Mouse (Mus musculus): ENCODE measurements at regions not wholly inside any gene's neighbourhood (a gene's known extent, or its start where the extent isn't known, plus 50 kb on each side); places are given as distances from the start of the nearest gene placed in this dataset.
A peak's percentile ranks its signal among the peaks of the same experiment; 100 is the strongest.

DNA sequence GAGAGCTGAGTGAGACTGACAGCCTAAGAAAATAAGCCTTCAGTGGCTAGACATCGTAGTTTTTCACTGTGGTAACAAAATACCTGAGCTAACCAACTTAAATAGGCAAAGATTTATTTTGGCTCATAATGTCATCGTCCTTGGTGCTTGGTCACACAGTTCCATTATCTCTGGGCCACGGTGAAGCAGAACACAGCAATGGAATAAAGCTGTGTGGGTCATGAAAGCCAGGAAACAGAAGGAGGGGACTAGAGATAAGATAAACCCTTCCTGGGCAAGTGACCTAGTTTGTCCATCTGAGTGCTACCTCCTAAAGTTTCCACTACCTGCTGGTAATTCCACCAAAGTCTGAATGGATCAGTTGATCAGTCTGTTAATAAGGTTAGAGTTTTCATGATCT is 134.8 kb upstream of the Gm5129 start:
- DNase-seq = no peak

DNA sequence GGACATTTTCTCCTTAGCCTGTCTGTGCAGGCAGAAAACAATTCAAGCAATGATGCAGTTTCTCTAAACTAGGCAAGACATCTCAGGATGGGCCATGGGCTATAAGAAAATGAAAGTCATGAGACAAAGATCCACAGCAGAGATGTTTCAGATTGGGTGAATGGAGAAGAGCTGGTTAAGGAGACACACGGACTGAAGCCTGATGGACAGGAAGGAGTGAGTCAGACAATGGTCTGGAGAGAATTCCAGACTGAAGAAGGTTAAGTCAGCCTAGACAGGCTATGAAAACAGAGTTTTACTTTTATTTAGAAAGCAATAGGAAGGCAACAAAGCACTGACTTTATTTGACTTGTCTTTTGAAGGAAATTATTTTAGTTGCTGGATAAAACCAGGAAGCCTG is 137.5 kb upstream of the Il6 start:
- DNase-seq = no peak

DNA sequence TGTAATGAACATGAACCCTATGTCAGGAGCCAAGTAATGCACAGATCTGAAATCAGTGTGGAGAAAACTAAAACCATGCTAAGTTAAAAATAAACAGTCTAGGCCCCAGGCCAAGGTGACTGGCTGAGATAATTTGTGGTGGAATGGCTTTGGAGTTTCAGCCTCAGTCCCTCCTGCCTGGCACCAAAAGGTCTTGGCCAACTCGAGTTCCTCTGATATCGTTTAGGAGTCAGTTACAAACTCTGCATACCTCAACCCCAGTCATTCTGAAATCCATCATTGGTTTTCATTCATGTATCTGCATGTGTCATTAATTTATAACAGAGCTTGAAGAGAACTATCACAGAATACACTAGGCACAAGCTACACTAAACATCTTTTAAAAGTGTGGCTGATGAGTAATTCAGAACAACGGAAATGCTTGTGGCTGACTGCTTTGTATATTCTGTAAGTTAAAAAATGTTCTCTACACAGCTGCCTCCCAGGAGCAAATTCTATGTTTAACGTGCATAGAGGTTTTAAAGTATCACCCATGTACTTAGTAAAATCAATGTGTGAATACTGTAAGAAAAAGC is 125.6 kb upstream of the Il6 start:
- DNase-seq = no peak

DNA sequence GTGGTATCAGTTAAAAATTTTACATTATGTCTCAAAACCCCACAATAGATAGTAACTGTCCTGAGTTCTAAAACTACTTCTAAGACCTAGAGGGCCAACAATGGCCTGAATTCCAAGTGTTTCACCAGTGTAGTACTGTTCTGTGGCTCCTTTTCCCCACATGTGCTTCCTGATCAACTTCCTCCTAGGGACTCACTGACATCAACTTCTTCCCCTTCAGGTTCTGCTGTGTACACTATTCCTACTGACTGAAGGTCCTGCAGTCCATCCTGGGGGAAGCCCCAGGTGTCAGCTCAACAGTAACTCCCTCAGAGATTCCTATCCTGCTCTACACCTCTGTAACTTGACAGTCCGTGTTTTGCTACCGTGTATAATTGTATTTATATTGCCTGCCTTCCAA is 120.6 kb upstream of the Il6 start:
- DNase-seq = no peak

DNA sequence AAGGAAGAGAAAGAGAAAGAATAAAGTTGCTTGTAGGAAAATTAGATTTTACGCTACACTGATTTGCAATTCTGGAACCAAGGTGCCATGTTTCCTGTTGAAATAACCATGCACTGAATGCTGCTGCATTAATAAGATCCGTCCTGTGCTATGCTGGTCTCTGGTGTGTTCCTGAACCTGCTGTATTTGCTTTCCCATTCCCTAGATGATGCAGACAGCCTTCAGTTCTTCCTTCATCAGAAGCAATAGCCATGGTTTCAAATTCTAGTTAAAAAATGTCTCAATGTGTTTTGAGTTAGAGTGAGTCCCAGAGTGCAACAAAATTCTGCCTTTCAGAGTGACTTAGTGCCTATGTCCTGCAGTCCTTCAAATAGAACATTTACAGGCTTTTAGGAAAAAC is 120.1 kb upstream of the Il6 start:
- DNase-seq = no peak

DNA sequence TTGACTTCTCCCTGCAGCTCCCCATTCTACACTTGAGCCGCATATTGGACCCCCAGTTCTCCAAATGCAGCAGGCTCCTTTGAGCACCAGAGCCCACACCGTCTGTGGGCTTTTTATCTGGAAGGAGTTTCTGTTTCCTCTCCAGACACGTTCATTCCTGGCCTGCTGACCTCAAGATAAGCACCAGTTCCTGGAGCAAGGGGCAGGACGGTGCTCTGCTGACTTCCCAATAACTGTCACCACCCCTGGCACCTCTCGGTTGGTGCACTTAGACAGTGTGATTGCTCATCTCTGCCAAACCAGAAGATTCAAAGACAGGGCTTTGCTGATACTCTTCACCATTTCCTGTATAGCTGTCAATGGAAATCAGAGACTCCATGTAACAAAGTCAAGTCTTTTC is 119.1 kb upstream of the Il6 start:
- peak; percentile 5 for DNase-seq

DNA sequence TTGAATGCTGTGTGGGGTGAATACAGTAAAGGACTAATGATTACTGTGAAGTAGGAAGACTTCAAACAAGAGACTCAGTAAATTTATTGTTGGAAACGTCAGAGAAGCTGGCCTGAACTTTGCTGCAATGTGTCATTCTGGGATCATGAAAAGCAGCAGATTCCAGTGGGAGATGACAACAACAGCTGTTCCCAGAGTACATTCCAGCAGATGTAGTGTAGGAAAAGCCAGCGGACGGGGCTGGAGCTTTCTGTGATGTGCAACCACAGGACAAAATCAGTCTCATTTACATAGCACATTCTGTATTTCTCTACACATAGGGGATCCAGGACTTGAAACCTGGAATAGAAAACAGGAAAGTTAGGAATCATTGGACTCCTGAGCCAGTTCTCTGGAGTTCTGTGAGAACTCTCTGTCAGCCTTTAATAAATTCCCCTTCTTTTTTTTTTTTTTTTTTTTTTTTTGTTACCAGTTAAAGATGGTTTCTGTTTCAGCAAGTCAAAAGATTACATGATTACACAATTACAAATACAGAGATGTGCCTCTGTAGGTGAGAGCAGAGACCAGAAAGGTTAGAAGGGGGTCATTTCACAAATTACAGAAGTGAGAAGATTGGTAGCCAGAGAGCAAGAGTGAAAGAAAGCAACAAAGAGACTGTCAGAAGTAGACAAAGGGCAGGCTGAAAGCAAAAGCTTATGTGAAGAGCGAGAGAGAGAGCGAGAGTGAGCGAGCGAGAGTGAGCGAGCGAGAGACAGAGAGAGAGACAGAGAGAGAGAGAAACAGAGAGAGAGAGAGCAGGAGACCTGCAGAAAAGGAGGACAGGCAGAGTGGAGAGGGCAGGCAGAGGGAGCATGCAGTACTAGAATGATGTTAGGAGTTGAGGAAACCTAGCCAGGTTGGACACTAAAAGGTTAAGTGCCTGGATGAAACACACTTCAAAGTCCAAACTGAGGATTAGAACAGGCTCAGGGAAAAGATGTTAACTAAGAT is 118.0 kb upstream of the Il6 start:
- peak; percentile 27 for DNase-seq

DNA sequence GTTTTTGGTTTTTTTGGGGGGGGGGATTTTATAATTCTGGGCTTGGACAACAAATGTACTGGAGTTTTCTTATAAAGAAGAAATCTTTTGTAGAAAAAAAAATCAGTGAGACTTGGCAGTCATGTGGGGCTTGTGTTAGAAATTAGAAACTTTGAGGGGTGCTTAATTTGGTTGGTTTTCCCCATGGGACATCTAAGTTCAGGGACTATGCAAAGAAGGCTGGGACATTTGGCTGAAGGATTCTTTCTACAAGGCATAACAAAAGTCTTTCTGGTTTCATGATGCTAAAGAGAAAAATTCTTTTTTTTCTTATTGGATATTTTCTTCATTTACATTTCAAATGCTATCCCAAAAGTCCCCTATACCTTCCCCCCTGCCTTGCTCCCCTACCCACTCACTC is 115.3 kb upstream of the Il6 start:
- no peak for DNase-seq

DNA sequence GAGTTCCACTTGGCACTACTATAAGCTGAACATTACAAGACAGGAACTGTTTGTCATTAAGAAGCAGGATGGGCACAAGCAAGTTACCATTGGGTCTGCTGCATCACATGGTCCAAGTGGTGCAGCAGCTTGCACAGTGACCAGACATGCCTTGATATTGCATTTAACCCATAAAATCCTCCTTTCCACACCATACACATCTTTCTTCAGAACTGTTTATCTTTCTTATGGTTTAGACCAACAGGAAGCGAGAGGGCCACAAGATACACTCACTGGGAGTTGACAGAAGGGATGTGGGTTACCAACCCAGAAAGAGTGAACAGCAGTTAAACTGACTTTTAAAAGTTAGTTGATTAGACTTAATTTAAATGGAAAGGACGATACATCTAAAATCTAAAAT is 111.2 kb upstream of the Il6 start:
- DNase-seq = no peak

DNA sequence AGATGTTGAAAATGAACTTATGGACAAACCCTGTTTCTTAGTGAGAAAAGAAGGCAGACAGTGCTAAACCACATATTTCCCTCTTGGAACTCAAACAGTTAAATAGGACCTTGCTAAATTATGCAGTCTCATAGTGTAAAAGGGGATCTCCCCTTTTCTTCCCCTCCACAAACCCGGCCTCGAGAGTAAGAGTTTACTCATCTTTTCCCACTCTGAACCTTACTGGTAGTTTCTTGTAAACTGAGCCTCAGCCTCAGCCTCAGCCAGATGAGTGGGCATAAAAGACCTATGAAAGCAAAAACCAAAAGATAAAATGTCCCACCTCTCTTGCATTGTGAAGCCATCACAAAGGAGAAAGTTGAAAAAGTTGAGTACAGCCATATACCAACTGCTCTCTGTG is 92.6 kb upstream of the Il6 start:
- DNase-seq = no peak

DNA sequence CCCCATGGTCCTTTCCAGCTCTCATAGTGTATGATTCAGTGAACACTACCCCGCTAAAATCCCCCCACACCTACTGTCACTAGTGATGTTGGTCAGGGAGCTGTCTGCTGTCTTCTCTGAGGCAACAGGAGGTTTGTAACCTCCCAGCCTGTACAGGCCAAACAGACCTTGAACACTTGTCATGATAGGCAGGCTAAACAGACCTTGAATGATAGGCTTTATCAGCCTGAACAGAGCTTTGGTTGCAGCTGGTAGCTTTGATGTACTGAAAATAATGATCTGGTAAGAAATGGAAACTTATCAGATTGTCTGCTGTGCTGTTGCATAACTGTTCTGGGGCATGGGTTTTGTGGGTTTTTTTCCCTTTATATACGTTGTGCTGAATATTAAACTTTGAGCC is 87.4 kb upstream of the Il6 start:
- no peak for DNase-seq

DNA sequence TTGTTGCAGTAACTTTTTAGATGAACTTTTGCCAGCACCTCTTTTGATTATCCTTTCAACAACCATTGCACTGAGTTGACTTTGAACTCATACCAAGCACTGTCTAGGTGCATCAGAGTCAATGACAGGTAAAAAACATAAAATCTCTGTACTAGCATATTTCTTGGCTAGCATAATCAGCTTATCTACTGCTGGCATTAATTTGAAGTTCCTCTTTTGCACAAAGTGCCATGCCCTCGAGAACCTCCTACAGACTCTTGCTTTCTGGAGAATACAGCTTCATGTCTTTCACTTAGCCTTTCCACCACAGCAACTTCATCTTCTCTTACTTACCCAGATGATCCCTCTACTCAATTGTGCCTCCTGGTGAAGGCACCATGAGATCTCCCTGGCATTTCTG is 85.3 kb upstream of the Il6 start:
- no peak for DNase-seq

DNA sequence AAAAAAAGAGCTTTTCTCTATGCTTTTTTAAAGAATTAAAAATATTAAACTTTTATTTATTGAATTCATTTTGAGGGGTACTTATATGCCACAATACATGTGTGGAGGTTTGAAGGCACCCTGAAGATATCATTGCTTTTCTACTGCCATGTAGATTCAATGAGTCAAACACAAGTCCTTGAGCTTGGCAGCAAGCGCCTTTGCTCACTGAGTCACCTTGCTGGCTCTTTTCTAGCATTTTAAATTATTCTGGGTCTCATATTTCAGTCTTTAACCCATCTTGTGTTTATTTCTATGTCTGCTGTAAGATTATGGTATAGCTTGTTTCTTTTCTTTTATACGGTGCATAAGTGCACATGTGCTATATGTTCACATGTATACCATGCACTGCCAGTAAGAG is 83.5 kb upstream of the Il6 start:
- DNase-seq = no peak

DNA sequence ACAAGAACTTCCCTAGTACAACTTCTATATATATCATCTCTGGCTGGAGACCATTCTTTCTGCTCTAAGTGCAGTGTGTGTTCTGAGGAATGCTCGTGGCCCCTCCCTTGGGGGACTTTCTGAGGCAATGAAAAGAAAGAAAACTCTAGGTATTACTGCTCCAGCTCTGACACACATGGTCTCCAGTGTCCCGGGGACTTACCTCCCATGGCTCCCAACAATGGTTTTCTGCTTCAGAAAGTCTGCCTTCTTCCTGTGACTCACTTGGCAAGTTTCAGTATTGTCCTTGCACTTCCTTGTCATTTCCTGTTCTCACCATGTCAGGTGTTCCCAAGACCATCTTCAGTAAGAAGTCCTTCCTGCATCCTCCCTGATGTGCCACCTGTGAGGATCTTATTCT is 65.7 kb upstream of the Il6 start:
- no peak for DNase-seq

DNA sequence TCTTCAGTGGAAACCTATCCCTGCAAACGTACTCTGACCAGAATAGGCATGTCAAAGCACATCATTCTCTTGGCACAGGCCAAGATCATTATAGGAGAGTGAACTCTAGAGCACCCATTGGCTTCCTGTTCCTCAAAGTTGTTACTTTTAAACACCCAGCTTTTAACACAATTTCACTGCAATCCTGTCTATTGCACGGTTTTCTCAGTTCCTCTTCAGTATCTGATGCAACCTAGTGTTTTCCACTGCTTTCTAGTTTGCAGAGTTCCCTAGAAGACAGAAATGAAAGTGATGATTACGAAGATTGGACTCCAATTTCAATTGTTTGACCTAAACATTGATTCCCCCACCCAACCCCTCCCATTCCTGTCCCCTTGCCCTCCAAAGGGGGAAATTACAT is 64.8 kb upstream of the Il6 start:
- no peak for DNase-seq

DNA sequence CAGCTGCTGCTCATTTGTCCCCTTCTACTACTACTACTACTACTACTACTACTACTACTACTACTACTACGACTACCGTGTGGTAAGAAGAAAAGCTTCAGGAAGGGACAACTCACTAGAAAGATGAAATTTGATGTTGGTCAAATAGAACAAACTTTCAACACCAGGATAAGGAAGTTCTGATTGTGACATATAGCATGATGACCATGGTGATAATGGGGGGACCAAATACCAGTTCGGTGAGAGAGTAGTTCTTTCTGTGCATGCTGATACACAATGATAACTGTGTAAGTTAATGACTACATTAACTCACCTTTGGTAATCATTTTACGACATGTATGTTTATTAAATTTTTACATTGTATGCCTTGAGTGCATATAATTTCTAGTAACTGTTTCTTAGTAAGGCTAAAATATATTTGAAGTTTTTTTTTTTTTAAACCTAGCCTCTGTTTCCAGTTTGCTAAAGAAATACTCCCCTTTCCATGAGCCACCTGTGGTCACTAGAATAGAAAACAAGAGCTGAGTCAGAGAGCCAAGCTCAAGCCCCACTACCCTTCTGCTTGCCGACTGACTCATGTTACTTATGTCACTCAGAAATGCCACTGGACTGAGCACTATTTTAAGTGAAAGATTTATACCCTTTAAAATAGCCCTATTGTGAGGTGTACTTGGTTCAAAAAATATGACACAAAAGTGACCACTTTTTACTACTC is 62.3 kb upstream of the Il6 start:
- DNase-seq = no peak

DNA sequence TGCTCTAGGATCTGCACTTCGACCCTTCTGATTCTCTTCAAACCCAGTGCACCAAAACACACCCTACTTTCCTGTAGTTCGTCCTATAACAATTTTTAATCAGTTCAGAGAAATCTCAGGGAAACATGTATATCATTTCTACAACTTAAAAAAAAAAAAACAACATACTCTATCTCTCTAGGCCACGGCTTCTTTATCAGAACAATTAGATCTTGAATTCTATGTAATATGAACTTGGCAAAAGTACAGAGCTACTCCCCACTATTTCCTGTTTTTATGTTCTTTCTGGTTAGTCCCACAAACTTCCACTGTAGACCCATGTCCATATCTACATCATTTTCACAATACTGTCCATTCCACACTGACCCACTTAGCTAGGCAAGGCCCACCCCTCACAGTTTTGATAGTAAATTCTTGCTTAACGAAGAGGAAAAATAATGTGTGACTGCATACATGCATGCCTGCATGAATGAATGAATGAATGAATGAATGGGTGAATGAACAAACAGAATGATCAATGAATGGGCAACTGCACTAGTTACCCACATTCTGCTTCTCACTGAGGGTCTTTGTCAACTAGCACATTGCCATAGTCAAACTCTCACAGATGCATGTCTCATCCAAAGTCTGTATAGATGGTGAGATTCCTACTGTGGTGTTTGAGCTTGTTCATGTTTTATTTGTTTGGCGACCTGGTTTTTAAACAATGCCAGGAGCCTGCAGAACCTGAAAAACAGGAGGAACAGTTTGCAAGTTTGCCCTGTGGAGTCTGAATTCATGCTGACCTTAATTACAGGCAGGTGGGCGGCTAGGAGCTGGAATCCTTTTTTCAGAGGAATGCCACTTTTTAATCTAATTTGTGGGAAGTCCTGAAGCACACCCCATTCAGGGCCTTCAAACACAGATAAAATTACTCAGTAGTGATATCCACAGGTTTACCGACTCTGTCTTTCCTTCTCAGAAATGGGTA is 61.2 kb upstream of the Il6 start:
- DNase-seq = no peak

All from kidney, adult 9 months (tissue).